Mouse (Mus musculus): ENCODE results near the gene Msi2.
A peak's percentile ranks its signal among the peaks of the same experiment; 100 is the strongest.

Msi2 gene

DNA sequence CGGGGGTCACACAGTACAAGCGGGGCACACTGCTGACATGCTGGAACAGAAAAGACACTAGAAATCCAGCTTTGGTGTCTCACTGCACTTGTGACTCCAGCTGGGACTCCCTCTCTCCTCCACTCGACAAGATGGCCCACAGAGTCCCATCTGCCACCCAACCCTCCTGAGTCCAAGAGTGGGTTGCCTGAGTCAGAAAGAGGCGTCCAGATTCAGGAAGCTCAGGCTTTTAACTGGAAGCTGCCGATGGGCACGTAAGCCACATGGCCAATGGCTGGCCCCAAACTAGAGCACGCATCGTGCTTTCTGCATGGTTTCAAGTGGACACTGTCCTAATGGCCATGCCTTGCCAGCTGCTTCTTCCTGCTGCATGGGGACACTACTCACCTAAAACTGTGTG lies 126.2 kb downstream of the Msi2 start:
- no peak for DNase-seq (ENCODE audit: low read depth, low spot score)

DNA sequence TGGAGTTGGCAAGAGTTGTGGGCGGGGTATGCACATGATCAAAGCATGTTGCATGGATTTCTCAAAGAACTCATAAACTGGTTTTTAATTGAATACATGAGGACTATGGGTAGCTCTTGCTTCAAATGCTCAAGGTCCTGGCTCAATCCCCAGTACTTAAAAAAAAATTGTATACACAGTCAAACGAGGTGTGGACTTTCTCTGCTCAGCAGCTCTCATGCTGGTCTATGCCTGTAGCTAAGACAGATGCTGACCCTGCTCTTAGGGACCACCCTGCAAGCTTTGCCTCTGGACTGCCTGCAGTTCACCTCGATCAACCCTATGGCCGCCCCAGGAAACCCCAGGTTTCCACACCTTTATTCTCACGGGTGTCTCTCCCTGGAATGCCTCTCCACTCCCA lies 127.7 kb downstream of the Msi2 start:
- no peak for DNase-seq (ENCODE audit: low read depth, low spot score)

DNA sequence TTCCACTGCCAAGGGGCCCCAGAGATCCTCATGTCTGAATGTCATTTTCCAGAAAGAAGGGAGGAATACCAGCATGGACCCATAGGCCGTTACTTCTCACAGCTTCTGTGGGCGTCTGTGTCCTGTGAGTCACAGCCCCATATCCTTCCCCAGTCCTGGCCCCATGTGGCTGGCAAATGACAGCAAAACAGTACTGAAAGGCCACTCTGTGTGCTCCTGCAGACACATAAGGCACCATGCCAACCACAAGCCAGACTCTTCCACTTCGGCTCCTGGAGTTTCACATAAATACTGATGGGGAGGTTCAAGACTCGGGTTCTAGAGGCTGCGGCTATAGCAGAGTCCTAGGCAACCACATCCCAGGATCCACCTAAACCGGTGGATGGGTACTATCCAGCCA lies 128.7 kb downstream of the Msi2 start:
- no peak for DNase-seq (ENCODE audit: low read depth, low spot score)

DNA sequence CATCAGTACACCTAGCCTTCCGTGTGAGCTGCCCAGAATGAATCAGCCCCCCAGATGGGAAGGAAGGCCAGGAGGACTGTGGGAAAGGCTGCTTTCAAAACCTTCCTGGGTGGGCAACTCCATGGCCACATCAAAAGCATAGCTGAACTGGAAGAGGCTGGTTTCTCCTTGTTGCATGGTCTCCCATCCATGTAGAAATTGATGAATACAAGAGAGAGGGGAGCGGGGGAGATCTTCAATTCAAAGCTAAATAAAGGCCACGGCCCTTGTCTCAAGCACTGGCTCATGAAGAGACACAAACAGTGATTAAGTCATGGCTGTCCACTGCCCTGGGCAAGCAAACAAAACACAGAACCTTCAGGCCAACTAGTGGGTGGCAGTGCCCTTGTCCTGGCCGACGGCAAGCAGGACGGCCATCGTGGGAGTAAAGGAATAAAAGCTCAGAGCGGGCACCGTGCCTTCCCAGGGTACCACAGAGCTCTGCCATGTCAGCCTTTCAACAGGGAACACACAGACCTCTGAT lies 129.6 kb downstream of the Msi2 start:
- DNase-seq (ENCODE audit: low read depth, low spot score), result no peak

DNA sequence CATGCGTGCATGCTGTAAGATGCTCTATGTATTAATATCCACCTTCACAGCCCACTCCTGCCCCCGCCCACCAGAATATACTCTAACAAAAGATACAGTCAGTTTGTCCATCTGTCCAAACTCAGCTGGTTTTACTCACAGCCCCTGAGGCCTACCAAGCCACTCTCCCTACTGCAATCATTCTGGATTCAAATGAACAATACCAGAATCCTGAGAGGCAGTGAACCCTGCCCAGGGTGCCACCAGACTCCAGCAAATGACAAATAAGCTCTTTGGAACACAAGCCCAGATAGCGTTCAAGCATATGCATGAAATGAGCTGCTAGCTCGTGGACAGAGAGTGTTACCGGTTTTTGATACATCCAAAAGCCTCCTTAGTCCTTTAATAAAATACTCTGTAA lies 130.6 kb downstream of the Msi2 start:
- no peak for DNase-seq (ENCODE audit: low read depth, low spot score)

DNA sequence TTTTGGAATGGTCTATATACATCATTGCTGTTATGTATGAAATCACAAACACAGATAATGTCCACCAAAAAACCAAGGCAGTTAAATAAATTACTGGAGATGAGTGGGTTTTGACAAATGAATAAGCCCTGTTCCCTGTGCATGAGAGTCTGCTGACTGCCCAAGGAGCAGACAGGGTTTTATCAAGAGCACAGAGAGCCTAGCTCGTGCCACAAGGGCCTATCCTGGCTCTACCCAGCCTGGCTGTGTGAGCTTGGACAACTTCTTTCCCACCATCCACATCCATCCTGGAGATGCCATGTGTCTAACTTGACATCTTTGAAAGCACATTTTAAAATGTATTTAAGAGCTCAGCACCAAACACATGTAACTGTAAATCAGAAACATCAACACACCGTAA lies 132.4 kb downstream of the Msi2 start:
- no peak for DNase-seq (ENCODE audit: low read depth, low spot score)

DNA sequence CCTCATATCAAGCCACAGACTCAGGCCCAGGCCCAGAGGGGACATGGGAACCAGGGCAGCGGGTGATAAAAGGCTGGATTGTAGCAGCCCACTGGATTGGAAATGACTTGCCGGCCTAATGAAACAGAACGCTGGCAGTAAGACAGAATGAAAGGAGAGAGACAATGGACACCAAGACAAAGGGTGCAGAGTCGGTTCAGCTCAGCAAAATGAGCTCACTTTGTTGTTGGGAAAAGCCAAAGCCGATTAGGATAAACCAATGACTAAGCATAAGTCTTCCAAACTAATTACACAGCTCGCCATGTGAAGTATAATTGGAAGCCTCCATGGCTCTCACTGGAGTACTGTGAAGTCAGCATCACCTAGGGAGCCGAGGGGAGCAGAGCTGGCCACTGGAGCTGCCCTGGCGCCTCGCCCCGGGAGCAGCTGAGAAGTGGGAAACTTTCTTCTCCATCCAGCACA lies 133.1 kb downstream of the Msi2 start:
- DNase-seq (ENCODE audit: low read depth, low spot score), result no peak

DNA sequence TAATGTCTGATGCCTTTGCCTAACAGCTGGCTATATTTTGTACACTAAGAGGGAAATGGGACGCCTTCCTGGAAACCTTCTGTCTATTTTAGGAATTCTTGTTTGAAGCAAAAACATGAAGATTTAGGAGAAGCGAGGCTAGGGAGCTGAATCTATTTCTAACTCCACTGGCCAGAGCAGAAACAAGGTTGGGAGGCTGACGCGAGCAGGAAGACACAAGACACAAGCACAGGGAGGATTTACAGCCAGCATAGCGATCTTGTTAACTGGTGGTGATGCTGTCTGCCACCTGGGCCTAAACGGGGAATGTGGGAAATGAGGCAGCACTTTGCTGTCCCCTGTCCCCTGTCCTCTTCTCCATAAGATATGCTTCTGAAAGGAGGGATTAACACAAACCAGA lies 134.4 kb downstream of the Msi2 start:
- no peak for DNase-seq (ENCODE audit: low read depth, low spot score)

DNA sequence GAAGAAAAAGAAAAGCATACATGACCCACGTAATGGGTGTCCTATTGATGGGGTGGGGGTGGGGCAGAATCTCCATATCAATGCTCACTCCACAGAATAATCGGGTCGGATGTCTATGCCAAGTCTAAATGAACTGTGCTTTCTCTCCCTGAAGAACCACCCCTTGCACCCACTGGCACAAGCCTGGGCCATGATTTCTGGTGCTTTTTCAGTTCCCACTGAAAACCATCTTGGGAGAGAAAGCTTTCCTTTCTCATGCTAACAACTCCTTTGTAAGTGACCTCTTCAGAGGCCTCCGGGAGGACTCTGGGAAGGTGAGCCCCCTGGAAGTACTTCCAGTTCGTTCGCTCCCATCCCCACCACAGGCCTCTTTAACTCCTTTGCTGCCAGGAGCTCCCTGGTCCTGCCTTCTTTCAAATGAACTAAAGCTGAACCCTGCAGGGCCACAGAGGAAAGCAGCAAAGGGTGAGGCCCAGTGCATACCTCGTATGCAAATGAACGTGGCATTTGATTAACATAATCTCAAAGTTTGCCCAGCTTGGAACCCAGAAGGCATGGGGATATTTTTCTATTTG lies 135.0 kb downstream of the Msi2 start:
- no peak for DNase-seq (ENCODE audit: low read depth, low spot score)

DNA sequence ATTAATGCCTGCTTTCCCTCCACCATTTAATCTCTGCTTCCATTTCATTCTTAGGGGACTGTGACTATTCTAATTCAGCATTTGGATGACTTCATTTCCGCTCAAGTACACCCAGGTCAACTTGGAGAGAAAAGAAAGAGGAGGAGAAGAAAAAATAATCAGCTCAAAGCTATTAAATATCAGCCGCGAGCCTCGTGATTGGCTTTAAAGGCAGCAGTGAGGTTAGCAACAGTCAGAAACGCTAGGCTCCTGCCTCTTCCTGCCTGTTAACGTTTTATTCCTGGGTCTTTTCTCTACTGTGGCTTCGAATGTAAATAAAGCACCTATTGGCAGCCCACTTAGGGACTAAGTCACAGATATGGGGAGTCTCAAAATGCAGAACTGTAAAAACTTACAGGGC lies 135.5 kb downstream of the Msi2 start:
- no peak for DNase-seq (ENCODE audit: low read depth, low spot score)

DNA sequence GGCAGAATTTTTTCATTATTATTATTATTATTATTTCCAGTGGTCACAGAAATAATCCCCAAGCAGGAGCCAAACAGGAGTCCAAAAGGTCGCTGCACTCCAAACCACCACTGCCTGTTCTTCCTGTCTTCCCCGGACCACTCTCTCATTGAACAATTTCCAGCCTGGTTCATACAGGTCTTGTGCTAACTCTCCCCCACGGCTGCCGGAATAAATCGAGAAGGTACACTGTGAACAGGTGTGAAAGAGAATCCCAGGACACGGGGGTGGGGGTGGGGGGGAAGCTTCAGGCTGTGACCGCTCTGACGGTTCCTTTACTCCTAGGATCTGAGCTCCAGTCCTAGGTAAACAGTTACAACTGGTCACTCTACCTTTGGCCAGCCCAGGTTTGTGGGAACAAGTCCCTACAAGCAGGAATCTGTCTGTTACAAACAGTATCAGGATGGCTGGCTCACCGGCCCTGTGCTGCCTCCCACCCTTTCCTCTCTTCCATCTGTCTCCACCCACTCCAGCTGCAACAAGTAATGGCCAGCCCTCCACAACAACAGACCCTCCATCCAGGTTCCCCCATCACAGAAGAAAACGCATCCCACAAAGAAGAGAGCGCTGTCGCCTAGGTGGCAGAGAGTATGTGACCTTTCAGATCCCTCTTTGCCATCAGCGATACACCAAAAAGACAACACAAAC lies 136.1 kb downstream of the Msi2 start:
- DNase-seq (ENCODE audit: low read depth, low spot score), result no peak

DNA sequence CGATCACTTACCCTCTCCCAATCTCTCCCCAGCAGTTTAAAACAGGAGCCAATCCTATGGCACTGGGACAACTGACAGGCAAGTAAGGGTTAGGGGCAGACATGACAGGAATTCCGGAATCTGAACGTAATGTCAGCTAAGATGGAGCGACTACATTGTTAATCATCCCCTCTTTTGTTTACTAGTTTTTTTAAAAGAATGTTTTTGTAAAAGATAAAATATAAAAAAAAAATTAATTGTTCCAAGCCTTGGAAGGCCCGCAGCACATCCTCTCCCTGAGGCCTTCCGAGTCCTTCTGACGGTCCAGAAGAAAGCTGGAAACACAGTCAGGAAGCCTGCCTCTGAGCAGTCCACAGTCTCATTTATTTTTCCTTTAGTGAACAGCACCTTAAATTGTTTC lies 136.9 kb downstream of the Msi2 start:
- no peak for DNase-seq (ENCODE audit: low read depth, low spot score)

DNA sequence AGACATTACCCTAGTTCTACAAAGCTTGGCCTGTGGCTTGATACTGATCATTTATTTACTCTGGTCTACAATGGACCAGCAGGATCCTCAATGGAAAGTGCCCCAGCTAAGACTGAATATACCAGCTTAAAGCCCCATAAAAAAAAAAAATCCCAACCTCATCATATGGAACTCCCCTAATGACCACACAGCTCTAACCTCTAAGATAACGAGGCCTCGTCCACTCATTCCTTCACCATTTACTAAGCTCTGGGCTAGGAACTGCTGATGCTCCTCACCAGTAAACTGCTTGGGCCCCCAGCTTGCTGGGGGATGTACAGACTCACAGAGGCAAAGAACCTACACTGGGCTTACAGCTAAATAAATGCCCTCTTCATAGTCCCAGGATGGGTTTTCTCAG lies 139.6 kb downstream of the Msi2 start:
- DNase-seq (ENCODE audit: low read depth, low spot score), result no peak

DNA sequence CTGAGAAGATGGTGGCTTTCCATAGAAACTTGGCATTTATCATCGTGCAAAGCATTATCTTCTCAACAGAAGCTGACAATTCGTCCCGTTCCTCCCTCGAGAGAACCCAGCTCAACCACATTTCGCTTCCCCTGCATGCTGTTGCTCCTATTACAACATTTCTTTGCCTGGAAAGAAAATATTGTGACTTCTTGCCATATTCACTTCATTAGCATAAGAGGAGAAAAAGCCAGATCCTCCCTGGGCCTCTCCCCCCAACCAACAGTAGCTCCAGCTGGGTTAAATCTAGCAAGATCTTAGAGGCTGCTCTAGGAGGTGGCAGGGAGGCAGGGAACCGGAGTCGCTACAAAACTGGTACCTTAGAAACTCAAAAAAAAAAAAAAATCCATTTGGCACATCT lies 141.2 kb downstream of the Msi2 start:
- DNase-seq (ENCODE audit: low read depth, low spot score), result no peak

DNA sequence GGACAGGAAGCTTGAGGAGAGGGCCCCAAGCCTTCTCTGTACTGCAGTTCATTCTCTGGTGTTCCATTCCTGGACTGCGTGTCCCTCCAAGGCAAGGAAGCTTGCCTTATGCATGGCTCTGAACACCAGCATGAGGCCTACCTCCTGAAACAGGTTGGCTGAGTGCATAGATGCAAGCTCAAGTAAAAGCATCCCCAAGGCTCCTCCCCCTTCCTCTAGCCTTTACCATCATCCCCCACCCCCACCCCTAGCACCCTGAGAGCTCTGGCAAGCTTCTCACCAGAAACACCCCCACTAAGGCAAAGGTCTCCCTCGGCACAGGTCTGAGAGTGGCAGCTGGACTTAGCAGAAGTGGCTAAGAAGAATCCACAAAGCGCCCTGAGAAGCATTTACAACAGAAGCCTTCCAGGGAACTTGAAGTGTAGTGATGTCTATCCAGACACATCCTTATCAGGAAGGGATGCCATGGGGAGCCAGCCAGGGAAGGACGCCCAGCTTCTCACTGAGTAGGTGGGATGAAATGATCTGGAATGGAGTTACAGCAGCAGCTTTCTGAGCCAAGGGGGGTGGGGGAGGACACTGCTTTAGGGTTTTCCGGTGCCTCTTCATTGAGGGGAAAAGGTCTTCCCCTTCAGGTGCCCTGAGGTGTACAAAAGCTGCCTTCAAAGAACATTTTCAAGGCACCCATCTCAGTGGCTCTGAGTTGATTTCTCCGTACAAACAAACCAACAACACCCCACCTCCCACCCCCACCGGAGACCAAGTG lies 141.9 kb downstream of the Msi2 start:
- no peak for DNase-seq (ENCODE audit: low read depth, low spot score)

DNA sequence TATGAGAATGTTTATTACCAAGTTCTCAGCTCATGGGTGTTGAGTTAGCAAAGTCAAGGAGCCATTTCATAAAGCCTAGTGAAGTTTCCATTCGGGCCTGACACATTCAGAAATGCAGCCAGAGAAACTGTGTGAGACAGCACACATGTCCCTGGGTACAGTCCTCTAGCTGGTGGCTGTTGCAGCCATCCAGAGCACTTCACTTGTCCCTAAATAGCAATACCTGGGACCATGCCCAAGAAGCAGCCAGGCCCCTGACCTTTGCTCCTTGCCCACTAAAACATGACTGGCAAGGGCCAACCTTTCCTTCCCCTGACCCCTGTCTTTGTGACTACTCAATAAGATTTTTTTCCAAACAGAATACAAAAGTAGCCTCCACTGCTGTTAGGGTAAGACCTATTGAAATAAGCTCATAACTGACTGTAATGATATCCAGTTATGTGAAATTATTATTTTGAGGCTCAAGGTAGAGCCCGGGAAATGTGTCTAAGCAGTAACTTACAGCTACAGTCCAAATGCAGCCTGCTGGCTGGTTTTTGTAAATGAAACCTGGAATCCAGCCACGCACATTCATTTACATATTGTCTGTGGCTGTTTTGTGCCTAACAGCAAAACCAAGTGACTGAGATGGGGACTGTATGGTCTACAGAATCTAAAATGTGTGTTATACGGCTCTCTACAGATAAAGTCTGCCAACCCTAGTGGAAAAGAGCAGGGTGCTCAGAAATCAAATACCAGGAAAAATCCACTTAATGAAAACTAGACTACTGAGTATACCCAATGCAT lies 143.5 kb downstream of the Msi2 start:
- peak; percentile 55 for DNase-seq (ENCODE audit: low read depth, low spot score)

DNA sequence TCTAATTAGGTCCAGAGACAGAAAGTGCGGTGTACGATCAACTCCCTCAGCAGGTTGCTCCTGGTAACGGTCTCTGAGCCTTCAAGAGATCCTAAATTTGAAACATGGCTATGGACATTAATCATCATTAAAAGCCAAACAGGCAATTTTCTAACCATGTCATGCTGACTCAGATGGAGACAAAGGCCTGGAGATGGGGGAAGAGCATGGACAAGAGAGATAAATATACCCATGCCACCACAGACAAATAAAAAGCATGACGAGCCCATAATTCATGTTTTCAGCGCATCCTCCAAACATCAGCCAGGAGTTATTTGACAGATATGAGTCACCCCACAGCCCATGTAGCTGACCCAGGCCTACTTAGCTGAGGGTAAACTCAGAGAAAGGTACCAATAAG lies 145.3 kb downstream of the Msi2 start:
- no peak for DNase-seq (ENCODE audit: low read depth, low spot score)

DNA sequence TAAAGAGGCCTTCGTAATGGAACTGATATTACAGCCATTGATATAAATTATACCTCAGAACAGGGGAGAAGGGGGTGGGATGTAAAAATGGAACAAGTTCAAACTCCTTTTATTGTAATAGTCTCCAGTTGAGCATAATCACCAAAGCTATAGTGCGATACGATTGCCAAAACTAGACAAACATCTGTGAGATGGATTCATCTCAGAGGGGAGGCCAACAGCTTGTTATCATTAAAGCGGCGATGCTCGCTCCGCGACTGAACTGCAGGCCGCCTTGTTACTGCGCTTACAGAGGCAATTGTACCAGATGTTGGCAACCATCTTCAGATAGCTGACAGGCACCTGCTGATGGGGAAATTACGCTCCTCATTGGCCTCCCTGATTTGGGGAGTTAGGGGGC lies 145.9 kb downstream of the Msi2 start:
- no peak for DNase-seq (ENCODE audit: low read depth, low spot score)

DNA sequence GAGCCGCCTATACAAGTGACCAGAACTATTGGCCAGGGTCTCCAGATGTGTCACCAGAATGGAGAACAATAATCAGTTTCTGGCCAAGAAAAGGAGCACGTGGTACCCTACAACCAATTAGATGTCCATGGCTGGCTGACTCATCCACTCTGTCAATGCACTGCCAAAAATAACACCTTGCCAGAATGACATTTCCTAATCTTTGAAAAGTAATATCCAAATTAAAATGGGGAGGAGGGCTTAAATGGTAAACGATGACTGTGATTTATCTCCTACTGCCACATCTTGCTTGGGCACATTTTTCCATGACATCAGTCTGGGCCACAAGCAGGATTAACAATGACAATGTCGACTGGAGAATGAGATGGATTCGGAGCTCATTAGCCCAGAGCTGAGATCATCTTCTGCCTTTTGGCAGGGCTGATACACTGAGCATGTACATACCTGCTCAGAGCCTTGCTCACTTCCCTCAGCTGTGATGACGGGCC lies 147.6 kb downstream of the Msi2 start:
- DNase-seq (ENCODE audit: low read depth, low spot score), result no peak

DNA sequence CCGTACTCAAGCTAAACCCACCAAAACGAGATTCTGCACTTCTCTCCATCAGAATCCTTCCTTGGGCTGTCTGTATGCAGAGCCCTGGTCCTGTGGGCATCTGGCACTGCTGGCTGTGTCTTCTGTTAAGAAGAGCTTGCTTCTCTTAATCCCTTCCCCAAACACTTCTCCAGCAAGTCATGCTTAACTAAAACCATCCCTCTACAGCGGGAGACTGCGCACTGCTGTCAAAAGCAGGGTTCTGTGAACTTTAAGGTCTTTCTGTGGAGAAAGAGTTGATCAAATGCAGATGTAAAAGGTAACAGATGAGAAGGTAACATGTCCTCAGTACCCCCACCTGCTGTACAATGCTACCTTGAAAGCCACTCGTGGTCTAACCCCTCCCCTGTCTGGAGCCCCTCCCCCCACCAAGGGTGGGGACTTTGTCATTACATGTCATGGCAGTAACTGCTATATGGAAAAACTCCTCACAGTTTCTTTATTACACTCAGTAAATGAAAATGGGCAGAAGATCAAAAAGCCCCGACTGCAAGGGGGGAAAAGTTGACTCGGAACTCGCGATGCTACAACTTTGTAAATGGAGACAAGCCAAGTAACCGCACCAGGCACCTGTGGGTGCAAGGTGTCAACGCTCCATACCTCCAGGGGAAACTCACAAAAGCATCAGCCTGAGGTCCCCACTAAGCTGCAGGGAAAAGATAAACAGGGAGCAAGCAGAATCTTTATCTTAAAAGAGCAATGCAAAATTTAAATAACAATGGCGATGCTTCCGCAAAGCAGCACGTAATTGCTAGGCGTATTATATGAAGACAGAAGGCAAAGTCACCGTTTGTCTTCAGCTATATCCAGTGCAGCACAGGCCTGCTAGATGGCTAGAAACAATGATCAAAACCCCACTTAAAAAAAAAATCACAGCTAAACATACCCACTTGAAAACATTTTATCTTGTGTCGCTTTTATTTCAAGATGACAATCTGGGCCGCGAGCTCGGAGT lies 151.4 kb downstream of the Msi2 start:
- no peak for DNase-seq (ENCODE audit: low read depth, low spot score)

DNA sequence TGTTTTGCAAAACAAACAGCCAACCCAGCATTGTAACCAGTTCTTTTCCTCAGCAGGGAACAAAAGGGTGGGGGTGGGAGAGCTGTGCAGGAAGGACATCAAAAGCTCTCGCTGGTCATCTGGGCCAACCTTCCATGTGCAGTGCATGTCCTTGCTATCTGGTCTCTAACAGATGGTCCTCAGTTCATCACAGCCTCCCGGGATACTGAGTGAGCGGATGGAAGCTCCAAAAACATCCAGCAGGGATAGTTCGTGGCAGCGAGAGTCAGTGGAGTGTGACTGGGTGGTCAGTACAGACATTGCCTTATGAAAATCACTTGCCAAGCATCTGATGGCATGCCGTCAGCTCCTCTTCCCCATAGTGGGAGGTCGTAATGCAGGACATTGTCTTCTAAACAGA lies 153.5 kb downstream of the Msi2 start:
- no peak for DNase-seq (ENCODE audit: low read depth, low spot score)
